Mouse (Mus musculus) liver, adult 2 months (tissue): ENCODE measurements around the gene Tlx2.

Source experiments
- CTCF ChIP-seq: fragments of 200-500 bp; IDR thresholded peaks from 2 replicates; pipeline ENCODE4 v1.5.1; 2011; ENCODE audit warnings: low read depth, low read length, control low read depth
- POLR2A ChIP-seq: fragments of 200-500 bp; IDR thresholded peaks from 2 replicates; pipeline ENCODE4 v1.6.1; 2011; ENCODE audit warnings: low read length, control low read depth; ENCODE audit not compliant: insufficient read depth; ENCODE audit errors: extremely low read depth

- no peak for TF ChIP-seq CTCF
- TF ChIP-seq POLR2A: no peak
These were observed 20.7 kb downstream of the Tlx2 start for GRCm38 (mm10) chr6:83049367-83049766.
